In the genomic region with DNA sequence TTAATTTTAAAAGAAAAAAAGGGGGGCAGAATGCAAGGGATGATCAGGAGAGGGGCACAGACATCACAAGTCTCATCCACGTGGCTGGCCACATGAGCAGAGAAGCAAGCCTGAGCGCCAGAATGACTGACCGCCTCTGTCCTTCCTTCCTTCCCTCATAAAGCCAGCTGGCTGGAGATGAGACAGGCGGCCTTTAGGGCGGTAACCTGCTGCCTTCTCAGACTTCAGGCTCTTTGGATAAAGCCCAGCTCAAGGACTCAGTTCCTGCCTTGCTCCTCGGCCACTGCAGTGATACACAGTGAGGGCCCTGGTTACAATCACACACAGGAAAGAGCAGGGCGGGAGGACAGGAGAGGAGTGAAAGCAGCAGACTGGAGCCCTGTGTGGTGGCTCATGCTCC, we compare ENCODE assay signal across 9 mouse cellular contexts. TPM values are rescaled to one million over a fixed set of nuclear protein-coding genes. Genes with fewer than 3 reads are reported as not detected.
A peak's percentile ranks its signal among the peaks of the same experiment; 100 is the strongest.
DNase-seq lines count a peak whose midpoint lies in the region; ATAC-seq and TF ChIP-seq lines count a peak whose summit lies in the region.
"Had no signal": no experiment of that assay in that cellular context is flagged by ENCODE, and none has a peak within 500 bp of the region (broad histone marks: within the 10 kb centered on the region; RNA-seq: fewer than 3 reads in every experiment).

No protein-coding gene starts in this region.

- TF ChIP-seq CTCF in gastrocnemius, adult 2 months (IDR thresholded peaks at IDR 0.05), result no peak

- no peaks in the 10 kb centered on the region for H3K36me3 ChIP-seq in lung, embryonic 16.5 days (ENCODE audit: control insufficient read depth, insufficient read depth, low read length)

- H3K27me3 ChIP-seq in lung, embryonic 16.5 days (ENCODE audit: control insufficient read depth, insufficient read depth, low read depth, low read length), result no peaks in the 10 kb centered on the region

- no peak overlapping the region for H3K9ac ChIP-seq in lung, embryonic 16.5 days (ENCODE audit: low read length)

- no peak overlapping the region for H3K4me2 ChIP-seq in lung, embryonic 16.5 days (ENCODE audit: low read depth, low read length)

- no peaks in the 10 kb centered on the region for H3K9me3 ChIP-seq in lung, embryonic 16.5 days (ENCODE audit: control insufficient read depth, low read length)

- peak overlapping the region; percentile 81 for H3K27ac ChIP-seq in gastrocnemius, adult 2 months
- H3K27ac ChIP-seq in lung, embryonic 16.5 days (ENCODE audit: low read length), result peak overlapping the region; percentile 60

- WGBS in lung, embryonic 16.5 days, result 50% methylated on average over 7 of the region's 7 CpGs

- peaks cover 34% of the 10 kb centered on the region for H3K4me1 ChIP-seq in lung, embryonic 16.5 days (replicated peaks; ENCODE audit: control insufficient read depth, insufficient read depth, low read length)

- intact Hi-C loops in gastrocnemius, adult 2 months (cut with DNase I), result no loop called here
- intact Hi-C loops in heart, postnatal 14 days (cut with DNase I), result no loop called here

- H3K4me3 ChIP-seq in gastrocnemius, adult 2 months, result no peak overlapping the region
- H3K4me3 ChIP-seq in lung, embryonic 16.5 days (ENCODE audit: low read length), result no peak overlapping the region

- ATAC-seq in lung, embryonic 16.5 days (ENCODE audit: low read depth), result peak; percentile 16
- ATAC-seq in CD4-positive, CD25-positive, alpha-beta regulatory T cell, adult 4 months, result no peak
- no peak for ATAC-seq in erythroid progenitor cell, adult 5-6 weeks (replicated peaks; ENCODE audit: low FRiP score, poor library complexity, severe bottlenecking)
- ATAC-seq in frontal cortex, adult (ENCODE audit: low TSS enrichment), result no peak

- DNase-seq in adrenal gland, adult 2 months, result peak; percentile 92
- peak; percentile 89 for DNase-seq in gastrocnemius, adult 2 months
- peak; percentile 61 to 76 for DNase-seq in heart, postnatal 14 days
- no peak for DNase-seq in thymus, adult 18-20 months
- DNase-seq: cerebellum, postnatal 14 days had no signal

RNA-seq across cellular contexts. Expression of a gene that starts 13.8 kb away (rescaled TPM):
- 10 to 100 TPM; 17.3 to 37.2 TPM for total RNA-seq in adrenal gland, adult 2 months (2021)
- 65.3 and 74.3 TPM in 2 replicates for polyA plus RNA-seq in adrenal gland, adult 2 months (2012; rRNA removed)
- total RNA-seq in gastrocnemius, adult 2 months (2021), result 1 to 10 TPM; 1.7 to 5.2 TPM
- 10 to 100 TPM; 24.5 to 25.5 TPM for total RNA-seq in heart, postnatal 14 days (2021)
- 14.4 and 15.8 TPM in 2 replicates for polyA plus RNA-seq in lung, embryonic 16.5 days (2015; fragmentation: Nextera tagmentation; extraction: Ambion mirVana)
- polyA plus RNA-seq in CD4-positive, CD25-positive, alpha-beta regulatory T cell, adult 4 months (2017; shearing (Covaris generic)), result under 1 TPM in 1 of 2 experiments, not detected in 1; 0.16 TPM
- total RNA-seq in erythroid progenitor cell, adult 5-6 weeks (2015; ENCODE audit: low replicate concordance), result not detected in 2 replicates
- total RNA-seq in erythroid progenitor cell, adult 5-6 weeks (2017; ENCODE audit: low replicate concordance), result not detected in 2 replicates

Comparison
In these comparisons a context has a peak if more than half of its experiments do, and no peak if none do; other contexts are left out.
1. DNase-seq: peak in adrenal gland, adult 2 months (single experiment), gastrocnemius, adult 2 months (single experiment) and heart, postnatal 14 days (2 of 2); none in thymus, adult 18-20 months (0 of 2).